Mouse (Mus musculus) megakaryocyte progenitor cell, adult 5-6 weeks (primary cell): Measurements from ENCODE around the gene Dync2li1. TPM values are rescaled to one million over a fixed set of nuclear protein-coding genes. Genes with fewer than 3 reads are reported as not detected.

ENCODE experiments used
- ATAC-seq: replicated peaks from 2 replicates; pipeline ENCODE4 v1.8.0; 2016; ENCODE audit warnings: mild to moderate bottlenecking, moderate TSS enrichment, inconsistent platforms; ENCODE audit not compliant: poor library complexity
- total RNA-seq, 2 experiments: library from RNA; stranded (forward) in 1 of 2; stranded (reverse) in 1 of 2; fragments of 157-497, 149-512 nt in 1 of 2; fragments of 200-1000 nt in 1 of 2; gene quantifications; 2 replicates each; pipeline versions ENCODE4 v1.2.3 to v1.2.4; 2015 to 2017

Gene Dync2li1
- total RNA-seq, 2 experiments from 2014 or later, result 4.9 to 5.9 TPM

DNA sequence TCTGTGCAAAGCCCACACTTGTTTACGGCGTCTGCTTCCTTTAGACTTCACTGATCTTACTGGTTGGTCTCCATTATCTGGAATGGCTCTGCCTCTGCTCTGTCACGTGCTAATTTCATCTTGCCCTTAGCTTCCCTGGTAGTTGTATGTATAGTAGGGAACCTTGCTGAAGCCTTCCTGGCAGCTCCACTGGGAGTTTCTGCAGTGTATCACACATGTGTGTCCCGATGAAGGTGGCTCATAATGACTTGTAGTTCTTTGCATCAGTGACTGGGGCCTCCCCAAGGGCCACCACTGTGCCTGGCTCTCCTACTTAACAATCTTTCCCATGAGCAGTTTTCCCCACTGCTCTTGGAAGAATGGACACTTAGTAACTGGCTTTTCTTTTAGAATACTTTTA is 17.7 kb upstream of the Dync2li1 start:
- no peak for ATAC-seq

DNA sequence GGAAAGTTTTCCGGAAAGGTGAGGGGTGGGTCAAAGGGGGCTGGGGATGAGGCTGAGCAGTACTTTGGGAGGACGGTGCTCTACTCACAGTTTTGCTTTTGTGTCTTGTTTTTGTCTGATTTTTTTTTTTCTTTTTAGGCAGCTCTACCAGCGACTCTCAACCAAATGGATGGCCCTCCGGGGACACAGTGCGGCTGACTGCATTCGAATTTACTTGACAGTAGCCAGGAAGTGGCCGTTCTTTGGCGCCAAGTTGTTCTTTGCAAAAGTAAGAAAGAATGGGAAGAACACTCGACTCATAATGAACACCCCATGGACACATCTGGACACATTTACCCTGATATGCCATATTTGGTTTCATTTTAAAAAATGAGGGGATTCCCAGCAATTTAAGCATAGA is 14.8 kb upstream of the Dync2li1 start:
- ATAC-seq, result no peak

DNA sequence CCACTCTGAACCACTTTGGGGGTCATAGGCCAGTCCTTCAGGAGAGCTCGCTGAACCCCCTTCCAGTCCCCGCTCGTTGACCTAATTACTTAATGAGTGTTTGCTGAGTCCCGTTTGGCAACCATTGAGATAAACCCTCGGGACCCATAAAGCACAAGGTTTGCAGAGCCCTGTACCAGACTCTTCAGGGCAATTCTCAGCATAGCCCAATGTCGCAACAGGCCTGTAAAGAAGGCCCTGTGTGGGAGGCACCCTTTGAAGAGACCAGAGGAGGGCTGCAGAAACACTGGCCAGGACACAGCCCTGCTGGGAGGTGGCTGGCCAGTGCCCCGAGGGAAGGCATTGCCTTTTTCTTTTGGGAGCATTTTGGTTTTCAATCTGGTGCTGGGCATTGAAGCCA is 14.3 kb upstream of the Dync2li1 start:
- ATAC-seq, result no peak

DNA sequence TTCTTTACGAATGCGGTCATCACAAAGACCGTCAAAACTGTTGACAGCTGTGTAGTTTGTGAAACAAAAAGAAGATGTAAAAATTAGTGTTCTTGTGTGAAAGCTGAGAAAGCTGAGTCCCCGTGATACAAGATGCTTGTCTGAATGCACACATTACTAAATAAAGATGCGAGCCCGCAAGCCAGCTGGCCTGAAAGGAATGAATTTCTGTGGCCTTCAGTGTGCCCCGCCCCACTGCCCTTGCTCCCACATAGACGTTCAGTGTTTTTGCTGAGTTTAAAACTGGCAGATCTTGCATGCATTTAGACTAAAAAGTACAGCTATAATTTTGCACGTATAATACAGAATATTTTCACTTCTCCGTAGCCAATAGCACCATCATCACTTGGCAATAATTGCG is 10.5 kb upstream of the Dync2li1 start:
- no peak for ATAC-seq

DNA sequence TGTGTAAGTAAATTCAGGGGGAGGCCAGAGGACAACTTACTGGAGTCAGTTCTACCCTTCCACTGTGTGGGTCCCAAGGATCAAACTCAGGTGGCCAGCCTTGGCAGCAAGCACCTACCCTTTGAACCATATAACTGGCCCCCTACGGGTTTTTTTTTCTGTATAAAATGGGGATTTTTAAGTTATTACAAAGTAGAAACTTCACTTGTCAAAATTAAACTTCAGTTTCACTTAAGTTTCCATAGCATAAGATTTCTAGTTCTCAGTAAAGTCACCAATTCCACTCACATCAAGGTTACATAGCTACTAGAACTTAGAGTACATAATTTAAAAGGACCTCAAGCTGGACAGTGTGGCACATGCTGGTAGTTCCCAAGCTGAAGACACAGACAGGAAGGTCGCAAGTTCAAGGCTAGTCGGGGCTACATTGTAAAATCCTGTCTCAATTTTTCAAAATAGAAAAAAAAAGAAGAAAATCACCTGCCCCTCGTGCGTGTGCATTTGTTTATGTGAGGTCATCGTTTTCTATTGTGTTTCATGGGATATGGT is 9.7 kb upstream of the Dync2li1 start:
- no peak for ATAC-seq

DNA sequence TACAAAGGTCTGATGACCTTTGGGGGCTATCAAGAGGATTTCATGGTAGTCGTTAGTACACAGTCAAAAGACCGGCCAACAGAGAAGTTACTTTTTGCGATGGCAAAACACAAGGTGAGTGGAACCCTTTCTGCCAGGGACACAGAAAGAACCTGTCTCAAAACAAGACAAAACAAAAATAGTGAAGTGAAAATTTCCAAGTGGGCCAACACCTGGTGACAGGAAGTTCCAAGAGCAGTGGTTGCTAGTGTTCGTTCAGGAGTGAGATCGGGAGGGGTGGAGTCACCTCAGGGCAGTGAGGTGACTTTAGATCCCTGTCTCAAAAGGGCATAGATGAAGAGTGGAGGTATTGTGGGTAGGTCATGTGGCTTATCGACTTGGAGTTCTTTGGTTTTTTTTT is 8.3 kb upstream of the Dync2li1 start:
- ATAC-seq, result no peak

DNA sequence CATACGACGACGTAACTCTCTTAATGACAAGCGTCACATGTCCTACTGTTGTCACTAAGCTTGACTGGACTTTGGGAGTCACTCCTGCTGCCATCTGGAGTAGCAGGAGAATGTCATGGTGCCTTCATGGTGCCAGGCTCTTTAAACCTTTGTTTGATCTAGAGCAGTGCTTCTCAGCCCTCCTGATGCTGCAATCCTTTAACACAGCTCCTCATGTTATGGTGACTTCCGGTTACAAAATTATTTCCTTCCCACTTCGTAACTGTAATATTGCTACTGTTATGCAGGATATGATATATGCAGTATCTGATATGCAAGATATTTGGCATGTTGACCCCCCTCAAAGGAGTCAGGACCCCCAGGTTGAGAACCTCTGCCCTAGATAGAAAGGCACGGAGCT is 7.2 kb upstream of the Dync2li1 start:
- peak; percentile 83 for ATAC-seq

DNA sequence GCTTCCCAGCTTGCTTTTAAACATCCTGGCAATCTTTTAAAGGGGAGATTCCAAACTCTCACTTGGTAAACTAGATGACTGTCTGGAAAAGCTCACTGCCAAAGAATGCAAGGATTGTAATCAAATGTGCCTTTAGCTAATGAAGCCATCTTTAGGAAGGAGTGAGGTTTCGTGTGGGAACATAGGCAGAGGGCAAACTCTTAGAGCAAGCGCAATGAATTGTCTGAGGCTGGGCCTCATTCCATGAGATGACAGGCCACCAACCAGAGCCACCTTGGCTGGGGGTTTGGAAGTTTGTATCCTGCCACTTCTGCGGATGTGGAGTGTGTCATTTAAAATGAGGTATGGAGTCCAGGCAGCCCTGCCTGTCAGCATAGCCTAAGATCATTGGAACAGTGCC is 6.2 kb upstream of the Dync2li1 start:
- no peak for ATAC-seq

DNA sequence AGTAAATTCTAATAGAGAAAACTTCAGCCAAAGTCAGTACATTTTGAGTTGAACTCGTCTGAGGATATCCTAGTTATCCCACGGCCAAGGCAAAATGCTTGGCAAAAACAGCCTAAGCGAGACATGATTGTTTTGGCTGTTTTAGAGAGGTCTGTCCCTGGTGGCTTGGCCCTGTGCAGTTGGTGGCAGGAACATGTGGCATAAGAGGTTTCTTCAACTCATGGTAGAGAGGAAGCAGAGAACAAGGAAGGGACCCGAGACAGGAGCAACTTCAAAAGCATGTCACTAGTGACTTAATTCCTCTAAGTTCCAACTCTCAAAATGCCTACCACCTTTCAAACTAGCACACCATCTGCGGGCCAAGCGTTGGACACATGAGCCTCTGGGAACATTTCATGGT is 5.7 kb upstream of the Dync2li1 start:
- ATAC-seq, result peak; percentile 56

DNA sequence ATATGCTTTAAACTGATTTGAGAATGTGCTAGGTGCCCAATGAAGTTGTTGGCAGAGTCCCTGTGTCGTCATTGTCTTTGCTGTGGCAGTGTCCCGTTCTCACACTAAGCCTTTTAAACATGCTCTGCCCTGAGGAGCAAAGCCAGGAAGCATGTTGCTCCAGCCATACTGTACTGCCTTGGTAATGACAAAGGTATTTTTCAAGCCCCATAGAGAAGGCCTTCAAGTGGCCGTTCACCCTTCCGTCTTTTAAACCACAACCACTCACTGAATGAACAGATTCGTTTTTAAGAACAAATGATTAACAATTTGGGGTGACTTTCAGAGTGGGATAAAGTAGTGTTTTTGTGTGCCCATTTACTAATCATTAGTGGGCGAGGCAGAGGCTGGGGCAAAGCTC is 5.1 kb upstream of the Dync2li1 start:
- ATAC-seq, result no peak

DNA sequence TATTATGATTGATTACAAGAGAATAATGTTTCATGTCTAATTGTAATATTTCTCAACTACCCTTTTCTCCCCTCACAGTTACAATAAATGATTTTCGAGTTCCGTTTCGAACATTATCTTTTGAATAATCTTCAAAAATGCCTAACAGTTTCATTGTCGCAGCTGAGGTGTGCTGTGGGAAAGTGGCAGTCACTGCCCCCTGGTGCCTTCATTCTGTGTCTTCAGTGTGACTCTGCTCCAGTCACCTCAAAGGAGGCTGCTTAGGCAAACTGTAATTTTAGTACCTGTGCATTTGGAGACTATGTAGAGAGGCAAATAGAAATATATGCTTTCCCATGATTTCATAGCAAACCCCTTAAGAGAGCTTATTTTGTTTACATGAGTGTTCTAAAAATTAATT is 4.3 kb upstream of the Dync2li1 start:
- no peak for ATAC-seq

DNA sequence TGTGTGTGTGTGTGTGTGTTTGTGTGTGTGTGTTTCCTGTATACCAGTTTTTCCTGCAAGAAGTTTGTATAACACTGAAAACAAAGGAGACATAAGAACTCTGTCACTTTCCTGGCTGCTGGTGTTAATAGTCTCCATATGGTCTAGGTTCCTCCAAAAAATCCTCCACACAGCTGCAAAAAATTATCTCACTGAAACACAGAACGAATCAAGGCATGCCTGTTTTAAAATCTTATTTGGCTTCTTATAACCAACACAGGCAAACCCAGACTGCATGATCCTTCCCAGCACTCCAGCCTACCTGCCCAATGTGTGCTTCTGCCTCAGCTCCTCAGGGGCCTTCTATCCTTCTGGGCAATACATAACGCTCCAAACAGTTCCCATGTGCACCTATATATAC is 3.4 kb upstream of the Dync2li1 start:
- no peak for ATAC-seq

DNA sequence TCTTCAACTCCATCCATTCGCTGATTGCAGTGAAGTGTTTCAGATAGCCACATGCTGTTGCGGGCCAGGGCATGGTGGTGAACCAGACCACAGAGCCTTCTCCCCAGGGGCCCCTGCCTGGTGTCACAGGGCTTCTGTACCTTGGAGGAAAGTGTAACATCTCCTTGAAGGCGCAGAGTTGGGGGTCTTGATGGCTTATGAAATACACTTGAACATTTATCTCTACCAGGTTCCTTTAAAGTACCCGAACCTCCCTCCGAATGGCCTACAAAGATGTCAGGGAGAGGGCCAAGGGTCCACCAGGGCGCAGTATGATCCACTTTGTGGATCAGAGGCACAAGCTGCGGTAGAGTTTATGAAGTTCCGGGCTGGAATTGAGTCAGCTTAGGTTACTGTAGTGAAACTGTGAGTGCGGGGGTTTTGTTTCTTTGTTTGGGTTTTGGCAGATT is 585 bp downstream of the Dync2li1 start:
- no peak for ATAC-seq

DNA sequence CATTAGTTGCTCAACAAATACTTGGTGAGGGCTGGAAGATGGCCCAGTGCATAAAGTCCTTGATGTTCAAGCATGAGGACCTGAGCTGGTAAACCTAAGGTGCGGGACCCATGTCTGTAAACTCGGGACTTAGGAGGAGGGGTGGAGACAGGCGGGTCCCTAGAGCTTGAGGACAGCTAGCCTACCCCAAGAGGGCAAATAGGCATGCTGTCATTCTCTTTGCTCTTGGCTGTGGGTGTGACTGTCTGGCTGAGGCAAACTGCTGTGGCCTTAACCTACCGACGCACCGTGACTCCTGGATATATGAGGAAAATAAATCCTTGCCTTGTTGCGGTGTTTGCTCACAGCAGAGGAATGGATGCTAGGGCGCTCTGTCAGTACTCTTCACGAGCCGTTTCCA is 1.4 kb downstream of the Dync2li1 start:
- no peak for ATAC-seq

DNA sequence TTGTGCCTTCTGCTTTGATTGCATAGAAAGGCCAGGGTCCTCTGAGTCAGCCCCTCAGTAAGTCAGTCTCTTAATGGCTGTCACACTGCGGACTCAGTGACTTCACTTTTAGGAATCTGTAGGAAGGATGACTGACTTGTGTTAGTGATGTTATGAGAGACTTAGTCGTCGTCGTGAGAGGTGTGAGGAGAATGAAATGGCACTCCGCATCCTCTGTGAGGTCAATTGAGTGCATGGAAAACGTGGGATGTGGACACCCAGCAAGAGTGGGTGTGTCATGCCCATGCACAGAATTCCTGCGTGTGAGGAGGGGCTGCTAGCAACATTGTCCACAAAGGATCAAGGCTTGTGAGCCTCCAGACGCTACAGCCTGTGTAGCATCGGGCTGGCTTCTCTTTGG is 2.3 kb downstream of the Dync2li1 start:
- no peak for ATAC-seq

DNA sequence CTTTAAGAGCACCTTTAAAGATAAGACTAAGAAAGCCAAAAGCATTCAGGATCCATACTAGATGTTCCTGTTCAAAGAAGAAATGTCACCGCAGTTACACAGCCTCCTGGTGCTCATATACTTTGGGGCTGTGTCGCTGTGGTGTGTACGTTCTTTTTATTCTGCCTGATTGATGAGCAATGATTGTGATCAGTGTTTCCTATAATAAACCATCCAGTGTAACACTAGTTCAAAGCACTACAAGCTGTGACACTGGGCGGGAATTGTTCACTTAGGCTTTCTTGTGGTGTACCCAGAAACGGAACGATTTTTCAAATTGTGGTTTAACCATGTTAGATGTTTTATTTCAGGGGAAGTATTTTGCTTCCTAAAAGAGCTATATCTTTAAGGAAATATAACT is 5.5 kb downstream of the Dync2li1 start:
- ATAC-seq, result no peak

DNA sequence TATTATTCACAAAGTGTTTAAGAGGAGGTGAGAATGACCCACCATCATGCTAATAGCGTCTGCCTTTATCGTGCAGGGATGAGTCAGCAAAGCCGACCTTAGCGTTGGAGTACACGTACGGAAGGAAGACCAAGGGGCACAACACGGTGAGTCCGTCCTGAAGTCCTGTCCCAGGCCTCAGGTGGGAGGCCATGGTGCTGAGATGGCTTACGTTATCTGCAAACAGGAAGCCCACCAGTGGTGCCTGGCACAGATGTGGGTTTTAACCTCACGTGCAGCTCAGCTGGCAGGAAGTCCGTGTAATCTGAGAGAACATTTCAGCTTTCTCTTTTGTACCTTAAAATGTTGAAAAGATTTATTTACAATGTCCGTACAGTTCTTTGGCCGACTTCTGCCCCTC is 7.1 kb downstream of the Dync2li1 start:
- ATAC-seq, result peak; percentile 74

DNA sequence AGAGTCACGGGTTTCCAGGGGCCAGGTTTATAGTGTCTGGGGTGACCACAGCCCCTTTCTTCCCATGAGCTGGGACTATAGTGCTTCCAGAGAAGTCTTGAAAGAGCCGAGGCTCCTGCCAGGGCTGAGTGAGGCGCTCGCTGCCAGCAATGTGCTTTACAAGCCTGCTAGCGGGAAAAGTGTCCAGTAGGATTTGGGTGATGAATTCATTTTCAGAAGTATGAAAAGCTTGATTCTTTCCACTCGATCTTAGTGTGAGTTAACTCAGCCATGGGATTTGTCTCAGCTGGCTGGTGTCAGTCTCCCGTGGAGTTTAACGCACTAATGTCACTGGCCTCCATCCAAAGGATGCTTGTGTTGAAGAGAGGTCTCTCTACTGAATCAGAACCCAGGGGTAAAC is 10.0 kb downstream of the Dync2li1 start:
- ATAC-seq, result no peak

DNA sequence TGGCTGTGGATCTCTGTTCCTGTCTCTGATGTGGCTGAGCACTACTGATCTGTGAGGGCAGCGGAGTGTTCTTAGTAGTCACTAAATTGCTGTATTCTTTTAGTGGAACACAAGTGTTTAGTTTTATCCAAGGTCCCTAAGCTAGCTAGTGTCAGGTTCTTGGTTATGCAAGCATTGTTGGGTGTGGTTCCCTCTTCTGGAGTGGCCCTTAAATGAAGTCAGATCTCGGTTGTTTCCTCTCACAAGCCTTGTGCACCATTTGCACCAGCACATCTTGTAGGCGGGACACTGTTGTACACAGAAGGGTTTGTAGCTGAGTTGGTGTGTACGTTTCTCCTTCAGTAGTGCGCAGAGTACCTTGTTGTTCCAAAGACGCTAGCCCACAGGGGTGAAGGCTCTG is 11.7 kb downstream of the Dync2li1 start:
- ATAC-seq, result 0 out of 2 replicates have a peak, but pooled peaks have one; percentile 30

DNA sequence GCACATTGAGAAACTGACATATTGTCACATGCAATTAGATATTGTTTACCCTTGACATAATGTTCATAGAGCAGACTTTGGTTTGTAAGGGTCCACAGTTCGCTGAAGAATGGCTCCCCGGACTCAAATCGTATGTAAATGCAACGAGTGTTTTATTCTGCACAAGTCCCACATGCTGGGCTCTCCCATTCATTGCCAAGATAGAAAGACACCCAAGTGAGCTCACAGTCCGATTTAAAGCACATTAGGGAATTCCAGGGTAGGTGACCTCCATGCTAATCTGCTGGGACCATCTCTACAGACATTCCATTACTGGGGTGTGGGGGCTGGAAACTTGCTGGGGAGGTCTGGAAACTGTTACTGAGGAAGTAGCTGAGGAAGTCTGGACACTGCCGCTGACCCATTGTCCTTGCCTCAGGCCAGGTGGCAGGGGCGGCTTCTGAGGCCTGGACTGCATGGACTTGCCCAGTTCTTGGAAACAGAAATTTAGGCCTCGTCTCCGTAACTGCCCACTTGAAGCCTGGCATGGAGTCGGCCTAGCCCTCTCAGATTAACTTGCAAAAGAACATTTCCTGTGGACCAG is 13.6 kb downstream of the Dync2li1 start:
- no peak for ATAC-seq

DNA sequence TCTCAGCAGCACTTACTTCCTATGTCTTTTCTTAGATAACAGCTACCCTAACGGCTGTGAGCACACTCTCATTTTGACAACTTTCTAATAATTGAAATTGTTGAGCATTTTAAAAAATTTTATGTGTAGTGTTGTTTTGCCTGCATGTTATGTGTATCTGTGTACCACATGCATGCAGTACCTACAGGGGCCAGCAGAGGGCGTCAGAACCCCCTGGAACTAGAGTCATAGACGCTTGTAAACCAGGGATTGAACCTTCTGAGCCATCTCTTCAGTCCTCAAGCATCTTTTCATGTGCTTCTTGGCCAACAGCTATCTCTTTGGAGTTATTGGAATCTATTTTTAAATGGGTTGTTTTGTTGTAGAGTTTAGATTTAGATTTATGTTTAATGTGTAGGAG is 15.6 kb downstream of the Dync2li1 start:
- peak; percentile 64 for ATAC-seq

DNA sequence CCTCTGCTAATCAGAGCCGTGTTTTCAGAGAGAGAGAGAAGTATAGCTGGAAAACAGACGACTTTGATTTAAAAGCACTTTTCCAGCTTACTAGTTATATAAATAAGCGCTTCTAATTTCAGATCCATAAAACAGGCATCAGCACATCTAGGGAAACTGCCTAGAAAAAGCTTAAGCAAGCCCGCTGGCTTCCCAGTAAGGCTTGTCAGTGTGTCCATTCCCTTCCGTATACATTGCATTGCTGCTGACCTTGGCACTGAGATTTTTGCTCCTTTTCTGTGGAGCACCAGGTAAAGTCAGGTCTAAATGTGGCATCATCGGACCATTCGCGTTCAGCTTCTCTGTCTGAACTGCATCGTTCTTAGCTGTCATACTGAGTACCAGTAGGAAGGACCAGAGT is 16.0 kb downstream of the Dync2li1 start:
- no peak for ATAC-seq

DNA sequence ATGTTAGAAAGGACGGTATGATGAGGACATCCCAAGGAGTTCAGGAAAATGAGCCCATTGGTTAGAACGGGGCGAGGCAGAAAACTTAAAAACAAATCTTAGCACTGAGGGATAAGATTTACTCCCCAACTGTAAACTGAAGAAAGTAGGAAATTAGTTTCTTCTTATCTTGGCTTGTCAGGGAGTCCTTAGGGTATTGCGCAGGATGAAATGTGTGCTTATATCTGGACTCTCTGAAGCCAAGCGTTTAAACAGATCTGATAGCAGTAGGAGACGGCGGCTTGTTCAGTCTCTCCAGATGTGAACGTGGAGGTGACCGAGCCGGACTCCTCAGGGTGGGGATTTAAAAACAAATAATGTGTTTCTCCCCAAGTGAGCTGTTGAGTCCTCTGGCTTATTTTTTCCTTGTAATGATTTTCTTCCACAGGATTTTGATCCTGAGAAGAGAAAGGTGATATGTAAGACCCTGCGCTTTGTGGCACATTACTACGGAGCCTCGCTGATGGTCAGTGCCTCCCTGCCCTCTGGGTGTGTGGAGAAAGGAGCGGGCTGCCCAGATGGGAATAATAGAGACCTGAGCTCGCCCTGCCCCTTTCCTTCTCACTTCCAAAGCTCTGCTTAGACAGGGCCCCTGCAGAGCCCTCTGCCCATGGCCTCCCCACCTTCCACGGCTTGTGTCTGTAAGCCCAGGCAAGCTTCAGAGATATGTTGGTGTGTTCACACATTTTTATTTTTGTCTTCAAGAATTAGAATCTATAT is 18.2 kb downstream of the Dync2li1 start:
- no peak for ATAC-seq
